Mouse (Mus musculus): ENCODE results near the gene Troap.
"Not testable (repeated sequence)": the region's sequence is repeated elsewhere in the genome, so short reads cannot be mapped to it uniquely, and the experiment has no call there.

The Troap gene

GRCm38 (mm10) chr15:99040920-99041856, 33.2 kb upstream of the Troap start:
- DNase-seq (ENCODE audit: low spot score), result no peak

- DNase-seq (ENCODE audit: low spot score), result no peak
Measured at GRCm38 (mm10) chr15:99042334-99042733, 32.0 kb upstream of the Troap start.

- no peak for DNase-seq (ENCODE audit: low spot score)
Measured at GRCm38 (mm10) chr15:99044854-99045253, 29.5 kb upstream of the Troap start.

GRCm38 (mm10) chr15:99045734-99046133, 28.6 kb upstream of the Troap start:
- DNase-seq (ENCODE audit: low spot score), result not testable (repeated sequence)

GRCm38 (mm10) chr15:99049473-99050253, 24.7 kb upstream of the Troap start:
- DNase-seq (ENCODE audit: low spot score), result no peak

GRCm38 (mm10) chr15:99053373-99053772, 21.0 kb upstream of the Troap start:
- DNase-seq (ENCODE audit: low spot score), result no peak

- DNase-seq (ENCODE audit: low spot score), result no peak
Measured at GRCm38 (mm10) chr15:99055040-99055439, 19.3 kb upstream of the Troap start, which contains the start of gene Prph. Gene Prph (plus strand): TSS chr15:99055174.

- DNase-seq (ENCODE audit: low spot score), result no peak
Measured at GRCm38 (mm10) chr15:99055511-99055961, 18.8 kb upstream of the Troap start.

- DNase-seq (ENCODE audit: low spot score), result no peak
Measured at GRCm38 (mm10) chr15:99056332-99056731, 18.0 kb upstream of the Troap start.

- DNase-seq (ENCODE audit: low spot score), result no peak
Measured at GRCm38 (mm10) chr15:99065557-99066165, 8.7 kb upstream of the Troap start.

GRCm38 (mm10) chr15:99071988-99072387, 2.4 kb upstream of the Troap start:
- no peak for DNase-seq (ENCODE audit: low spot score)

GRCm38 (mm10) chr15:99074600-99075333, 392 bp downstream of the Troap start:
- DNase-seq (ENCODE audit: low spot score), result peak; percentile 95

- not testable (repeated sequence) for DNase-seq (ENCODE audit: low spot score)
Measured at GRCm38 (mm10) chr15:99076011-99076410, 1.6 kb downstream of the Troap start.

GRCm38 (mm10) chr15:99078181-99078910, 4.0 kb downstream of the Troap start:
- DNase-seq (ENCODE audit: low spot score), result no peak

- no peak for DNase-seq (ENCODE audit: low spot score)
Measured at GRCm38 (mm10) chr15:99079804-99080203, 5.4 kb downstream of the Troap start.

GRCm38 (mm10) chr15:99082322-99082721, 7.9 kb downstream of the Troap start:
- DNase-seq (ENCODE audit: low spot score), result no peak

GRCm38 (mm10) chr15:99082840-99083239, 8.5 kb downstream of the Troap start:
- no peak for DNase-seq (ENCODE audit: low spot score)

GRCm38 (mm10) chr15:99083258-99083657, 8.9 kb downstream of the Troap start:
- DNase-seq (ENCODE audit: low spot score), result no peak

GRCm38 (mm10) chr15:99083867-99084557, 9.6 kb downstream of the Troap start:
- DNase-seq (ENCODE audit: low spot score), result no peak

- no peak for DNase-seq (ENCODE audit: low spot score)
Measured at GRCm38 (mm10) chr15:99084618-99085017, 10.2 kb downstream of the Troap start.

Data from spleen, adult 12 weeks (tissue).